Mouse (Mus musculus) right cerebral cortex, adult 18-20 months (tissue): ENCODE data around the gene Fst.
A peak's percentile ranks its signal among the peaks of the same experiment; 100 is the strongest.

Experiments used
- DNase-seq: peaks from one replicate; pipeline ENCODE4 v3.0.0; 2022; ENCODE audit warnings: mixed read lengths

Fst gene

GRCm38 (mm10) chr13:114458886-114459700, at the start of gene Fst:
Fst (minus strand) TSS chr13:114458951.
- DNase-seq: no peak

DNA sequence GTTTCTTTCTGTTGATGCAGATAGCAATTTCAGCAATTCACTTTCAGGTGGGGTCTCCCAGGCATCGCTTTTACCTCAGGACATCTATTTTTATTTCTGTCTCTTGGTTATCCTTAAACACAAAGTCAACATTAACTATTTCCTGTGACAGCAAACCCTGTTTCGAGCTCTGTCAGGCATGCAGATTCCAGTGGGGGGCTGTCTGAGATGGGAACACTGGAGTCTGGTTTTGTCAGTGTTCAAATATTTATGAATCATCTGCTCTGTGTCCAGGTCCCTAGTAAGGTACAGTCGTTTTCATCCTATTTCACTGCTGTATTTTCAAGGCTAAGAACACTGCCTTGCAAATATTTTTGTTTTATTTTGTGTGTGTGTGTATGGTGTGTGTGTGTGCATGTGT, 35.1 kb upstream of the Fst start:
- no peak for DNase-seq

GRCm38 (mm10) chr13:114488178-114488577, 29.4 kb upstream of the Fst start:
- no peak for DNase-seq

- DNase-seq: no peak
Observed at GRCm38 (mm10) chr13:114478329-114478728, 19.6 kb upstream of the Fst start.

GRCm38 (mm10) chr13:114469945-114470344, 11.2 kb upstream of the Fst start:
- no peak for DNase-seq

GRCm38 (mm10) chr13:114466269-114466919, 7.6 kb upstream of the Fst start:
- no peak for DNase-seq

DNA sequence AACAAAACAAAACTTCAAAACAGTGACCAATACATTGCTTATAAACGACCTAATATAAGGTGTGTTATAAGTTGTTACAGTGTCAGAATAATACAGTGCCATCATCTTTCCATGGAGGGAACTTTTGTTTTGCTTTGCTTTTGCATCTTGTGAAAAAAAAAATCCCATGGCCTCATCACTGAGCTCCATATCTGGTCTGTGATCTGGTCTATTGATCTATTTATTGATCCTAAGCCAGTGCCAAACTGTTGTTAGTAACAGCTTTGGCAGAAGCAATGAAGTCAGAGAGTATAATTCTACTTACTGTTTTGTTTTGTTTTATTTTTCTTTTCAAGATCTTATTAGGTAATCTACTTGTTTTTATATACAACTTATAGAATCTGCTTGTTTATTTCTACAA, 6.6 kb upstream of the Fst start:
- no peak for DNase-seq

DNA sequence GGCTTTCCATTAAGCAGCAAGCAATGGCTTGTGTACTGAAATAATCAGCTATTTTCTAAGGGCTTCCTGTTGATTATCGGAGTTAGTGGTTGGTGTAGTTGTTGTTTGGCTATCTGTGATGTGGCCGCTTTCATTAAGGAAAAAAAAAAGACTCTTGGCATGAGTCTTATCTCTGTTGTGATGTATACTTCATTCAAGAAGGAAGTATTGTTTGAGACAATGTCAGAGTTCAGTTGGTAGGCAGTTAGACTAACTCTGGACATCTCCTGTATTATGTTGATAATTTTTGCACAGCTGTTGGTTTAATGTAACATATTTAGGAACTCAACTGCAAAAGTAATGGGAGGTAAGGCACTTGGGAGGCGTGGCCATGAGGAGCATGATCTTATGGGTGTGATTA, 6.1 kb upstream of the Fst start:
- no peak for DNase-seq

GRCm38 (mm10) chr13:114462548-114463408, 4.0 kb upstream of the Fst start:
- no peak for DNase-seq

DNA sequence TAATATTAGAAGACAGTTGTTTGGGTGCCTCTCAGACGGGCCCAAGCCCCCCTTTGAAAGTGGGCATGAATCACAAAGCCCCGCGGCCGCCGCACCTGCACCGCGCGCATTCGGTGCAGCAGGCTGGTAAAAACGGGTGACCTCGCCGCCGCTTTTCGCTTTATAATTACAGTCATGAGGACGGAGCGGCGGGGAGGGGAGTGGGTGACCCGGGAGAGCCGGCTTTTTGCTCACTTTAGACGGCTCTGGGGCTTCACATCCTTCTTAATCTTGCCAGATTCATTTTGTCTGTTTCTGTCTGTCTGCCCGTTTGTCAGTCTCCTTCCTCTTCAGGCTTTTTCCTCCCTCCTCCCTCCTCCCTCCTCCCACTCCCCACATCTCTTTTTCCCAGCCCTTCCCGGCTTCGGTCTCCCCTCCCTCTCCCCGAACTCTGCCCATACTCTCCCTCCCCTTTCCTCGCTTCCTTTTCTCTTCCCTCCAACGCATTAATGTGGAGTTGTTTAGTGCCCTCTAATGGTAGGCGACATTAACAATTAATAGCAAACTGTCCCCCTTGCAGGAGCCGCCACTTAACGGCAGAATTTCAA, 1.6 kb upstream of the Fst start:
- DNase-seq: no peak

DNA sequence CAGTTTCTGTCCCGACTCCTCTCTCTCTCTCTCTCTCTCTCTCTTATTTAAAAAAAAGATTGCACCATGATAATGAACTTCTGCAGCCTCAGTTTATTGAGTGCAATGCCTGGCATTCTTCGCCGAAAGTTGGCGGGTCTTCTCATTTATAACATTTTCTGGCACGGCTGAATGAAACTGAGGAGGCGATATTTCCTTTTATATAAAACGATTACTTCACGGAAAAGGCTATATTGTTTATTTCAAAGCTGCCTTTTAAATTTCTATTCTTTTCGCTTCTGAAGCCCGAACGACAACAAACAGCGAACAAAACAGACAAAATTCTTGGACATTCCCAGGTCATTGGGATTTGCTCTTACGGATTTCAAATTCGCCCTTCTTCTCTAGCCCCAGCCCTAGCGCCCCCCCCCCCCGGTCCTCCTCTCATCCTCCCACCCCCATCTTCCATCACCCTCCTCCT, 980 bp upstream of the Fst start:
- no peak for DNase-seq

DNA sequence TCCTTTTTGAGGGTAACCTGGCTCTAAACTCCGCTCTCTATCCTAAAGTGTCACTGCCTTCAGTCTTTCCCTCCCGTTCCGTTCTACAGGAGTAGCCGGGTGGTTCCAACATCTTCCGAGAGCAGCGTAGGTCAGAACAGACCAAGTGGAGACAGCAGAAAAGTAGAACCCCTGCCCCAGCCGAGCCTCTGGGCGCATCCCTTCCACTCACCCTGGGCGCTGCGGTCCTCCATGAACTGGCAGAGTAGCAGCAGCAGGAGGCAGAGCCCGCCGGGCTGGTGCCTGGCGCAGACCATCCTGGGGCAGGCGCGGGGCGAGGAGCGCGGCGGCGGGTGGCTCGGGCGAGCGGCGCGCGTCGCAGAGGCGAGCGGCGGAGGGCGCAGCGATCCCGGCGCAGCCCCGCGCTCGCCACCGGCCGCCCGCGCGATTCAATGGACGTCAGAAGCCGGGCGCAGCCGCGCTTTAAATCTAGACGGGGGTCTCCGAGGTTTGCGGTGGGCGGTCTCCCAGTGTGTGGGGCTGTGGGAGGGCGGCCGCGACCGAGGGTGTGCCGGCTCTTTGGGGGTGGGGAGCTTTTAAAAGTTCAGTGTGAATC, 363 bp downstream of the Fst start:
- peak; percentile 23 for DNase-seq

- no peak for DNase-seq
Observed at GRCm38 (mm10) chr13:114457567-114458120, 1.1 kb downstream of the Fst start.

GRCm38 (mm10) chr13:114456766-114457566, 1.8 kb downstream of the Fst start:
- DNase-seq: no peak

DNA sequence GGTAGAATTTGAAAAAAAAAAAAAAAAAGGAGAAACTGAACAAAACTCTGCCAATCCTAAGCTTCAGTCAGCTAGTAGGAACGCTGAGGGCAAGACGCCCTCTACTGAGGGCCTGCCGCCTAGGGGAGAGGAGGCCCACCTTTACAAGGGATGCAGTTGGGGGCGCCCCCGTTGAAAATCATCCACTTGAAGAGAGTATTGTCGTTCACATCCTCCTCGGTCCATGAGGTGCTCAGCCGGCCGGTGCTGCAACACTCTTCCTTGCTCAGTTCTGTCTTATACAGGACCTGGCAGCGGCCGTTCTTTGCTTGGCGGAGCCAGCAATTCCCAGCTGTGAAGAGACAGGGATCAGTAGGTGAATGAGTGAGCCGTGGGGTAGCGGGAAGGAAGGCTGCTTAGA, 2.5 kb downstream of the Fst start:
- DNase-seq: peak; percentile 12

GRCm38 (mm10) chr13:114455788-114456187, 3.0 kb downstream of the Fst start:
- no peak for DNase-seq

DNA sequence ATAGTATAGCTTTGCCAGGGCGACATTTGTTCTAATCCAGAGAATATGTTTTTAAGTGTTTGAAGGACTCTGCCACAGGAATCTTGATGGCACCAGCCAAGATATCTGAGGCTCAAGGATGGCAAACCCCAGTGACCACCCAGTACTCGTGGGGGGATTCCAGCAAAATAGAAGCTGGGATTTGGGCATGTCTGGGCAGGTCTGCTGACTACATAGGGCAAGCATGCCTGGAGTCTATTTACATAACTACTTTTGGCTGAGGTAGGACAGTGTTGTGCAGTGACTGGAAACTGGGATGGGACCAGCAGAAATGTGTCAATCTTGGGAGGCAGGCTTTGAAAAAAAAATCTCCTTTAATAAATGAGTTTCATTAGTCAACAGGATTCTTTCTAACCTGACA, 11.5 kb downstream of the Fst start:
- no peak for DNase-seq

DNA sequence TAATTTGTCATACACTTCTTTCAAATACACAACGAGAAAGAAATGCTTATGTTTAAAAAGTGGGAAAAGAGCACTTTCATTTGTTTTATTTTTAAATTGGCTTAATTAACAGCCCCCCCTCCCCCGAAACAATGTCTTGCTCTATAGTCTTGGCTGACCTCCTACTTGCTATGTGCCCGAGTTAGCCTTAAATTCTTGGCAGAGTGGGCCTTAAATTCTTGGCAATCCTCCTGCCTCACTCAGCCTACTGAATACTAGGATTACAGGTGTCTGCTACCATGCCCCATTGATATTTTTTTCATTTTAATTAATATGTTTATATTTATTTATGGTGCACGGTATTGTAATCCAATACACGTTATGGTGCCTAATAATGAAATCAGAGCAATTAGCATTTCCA, 26.3 kb downstream of the Fst start:
- DNase-seq: no peak

DNA sequence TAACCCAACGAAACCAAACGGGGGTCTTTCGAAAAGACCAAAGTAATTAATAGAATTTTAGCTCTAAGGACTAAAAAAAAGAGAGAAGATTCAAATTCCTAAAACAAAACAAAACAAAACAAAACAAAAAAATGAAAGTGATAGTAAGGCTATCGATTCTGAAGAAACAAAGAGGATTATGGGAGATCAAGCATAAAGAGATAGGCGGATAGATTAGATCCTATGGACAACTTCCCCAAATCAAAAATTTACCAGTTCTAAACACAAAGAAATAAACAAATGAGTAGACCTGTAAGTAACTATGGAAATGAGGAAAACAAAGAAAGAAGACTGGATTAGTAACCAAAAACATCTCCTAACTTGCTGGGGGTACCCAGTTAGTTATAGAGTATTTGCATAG, 33.5 kb downstream of the Fst start:
- DNase-seq: no peak

GRCm38 (mm10) chr13:114420235-114420634, 38.5 kb downstream of the Fst start:
- no peak for DNase-seq

- DNase-seq: no peak
Observed at GRCm38 (mm10) chr13:114419364-114419763, 39.4 kb downstream of the Fst start.
